Mouse (Mus musculus): ENCODE results near the gene Hoxd4.

Gene Hoxd4

DNA sequence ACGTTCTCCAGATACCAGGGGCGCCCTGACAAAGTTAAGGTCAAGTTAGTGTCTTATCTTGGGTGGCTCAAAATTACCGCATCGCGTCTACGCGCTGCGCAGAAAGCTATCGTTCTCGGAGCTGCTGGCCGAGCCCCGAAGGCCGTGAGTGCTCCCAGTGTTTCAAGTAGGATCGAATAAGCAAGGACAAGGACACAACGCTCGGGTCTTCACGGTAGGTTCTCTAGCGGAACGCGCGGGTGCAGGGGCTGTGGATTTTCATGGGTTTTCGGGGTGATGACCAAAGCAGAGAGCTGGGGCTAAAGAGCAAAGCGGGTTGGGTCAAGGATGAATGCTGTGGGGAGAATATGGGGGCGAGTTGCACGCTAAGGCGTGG, 32.1 kb upstream of the Hoxd4 start:
- DNase-seq (ENCODE audit: low spot score in 2 of 2), result no peak

DNA sequence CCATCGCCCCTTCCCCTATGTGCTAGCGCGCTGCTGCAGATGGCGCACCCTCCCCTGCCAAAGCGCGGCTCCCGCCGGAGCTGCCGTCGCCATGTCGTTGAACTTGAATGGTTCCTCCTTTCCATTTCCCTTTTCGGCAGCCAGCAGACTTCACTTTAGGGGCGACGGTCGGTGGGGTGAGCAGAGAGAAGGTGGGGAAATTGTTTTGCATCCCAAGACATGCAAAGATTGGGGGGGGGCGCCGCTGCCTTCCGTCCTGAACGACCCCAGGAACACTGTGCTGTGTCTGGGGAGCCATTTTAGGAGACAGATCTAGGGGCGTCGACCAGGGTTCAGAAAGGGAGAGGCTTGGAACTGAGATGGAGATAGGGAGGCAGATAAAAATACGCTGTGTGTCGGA, 31.7 kb upstream of the Hoxd4 start:
- DNase-seq (ENCODE audit: low spot score in 2 of 2), result no peak

DNA sequence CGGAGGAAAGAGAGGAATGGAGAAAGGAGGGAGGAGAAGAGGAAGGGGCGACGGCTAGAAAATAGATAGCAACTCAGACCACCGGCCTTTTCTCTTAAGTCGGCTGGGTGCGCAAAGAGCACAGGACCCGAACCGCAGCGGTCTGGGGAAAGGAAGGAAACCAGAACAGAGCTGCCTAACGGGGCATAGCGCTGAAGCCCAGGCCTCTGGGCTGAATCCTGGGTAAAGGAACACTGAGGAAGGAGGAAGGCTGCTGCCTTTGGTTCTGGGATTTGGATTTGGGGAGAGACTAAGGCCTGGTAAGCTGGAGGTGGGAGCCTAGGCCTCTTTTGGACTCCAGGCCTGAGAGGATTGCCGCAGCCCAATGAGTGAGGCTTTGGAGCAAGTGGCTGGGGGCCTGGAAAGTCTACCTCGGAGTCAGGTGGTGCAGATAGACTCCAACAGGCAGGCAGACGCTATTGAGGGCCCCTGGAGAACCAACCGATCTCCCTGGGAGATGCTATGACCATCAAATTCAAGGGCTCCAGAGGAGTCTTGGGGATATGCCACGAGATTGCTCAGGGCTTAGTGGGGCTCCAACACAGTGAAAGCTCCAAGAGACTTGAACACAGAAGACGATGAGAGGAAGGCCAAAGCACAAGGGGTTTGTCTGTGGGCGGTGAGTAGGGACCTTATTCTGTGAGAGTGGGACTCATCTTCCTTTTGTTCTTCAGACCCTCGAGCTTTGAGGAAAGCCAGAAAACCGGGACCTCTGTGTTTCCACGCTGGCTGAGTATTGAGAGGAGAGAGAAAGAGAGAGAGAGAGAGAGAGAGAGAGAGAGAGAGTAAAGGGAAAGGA, 30.9 kb upstream of the Hoxd4 start:
- DNase-seq (ENCODE audit: low spot score in 2 of 2), result no peak

- DNase-seq (ENCODE audit: low spot score in 2 of 2), result no peak
These were observed 29.9 kb upstream of the Hoxd4 start for GRCm38 (mm10) chr2:74681594-74682531.

GRCm38 (mm10) chr2:74682796-74683195, 28.9 kb upstream of the Hoxd4 start:
- DNase-seq (ENCODE audit: low spot score in 2 of 2), result no peak

DNA sequence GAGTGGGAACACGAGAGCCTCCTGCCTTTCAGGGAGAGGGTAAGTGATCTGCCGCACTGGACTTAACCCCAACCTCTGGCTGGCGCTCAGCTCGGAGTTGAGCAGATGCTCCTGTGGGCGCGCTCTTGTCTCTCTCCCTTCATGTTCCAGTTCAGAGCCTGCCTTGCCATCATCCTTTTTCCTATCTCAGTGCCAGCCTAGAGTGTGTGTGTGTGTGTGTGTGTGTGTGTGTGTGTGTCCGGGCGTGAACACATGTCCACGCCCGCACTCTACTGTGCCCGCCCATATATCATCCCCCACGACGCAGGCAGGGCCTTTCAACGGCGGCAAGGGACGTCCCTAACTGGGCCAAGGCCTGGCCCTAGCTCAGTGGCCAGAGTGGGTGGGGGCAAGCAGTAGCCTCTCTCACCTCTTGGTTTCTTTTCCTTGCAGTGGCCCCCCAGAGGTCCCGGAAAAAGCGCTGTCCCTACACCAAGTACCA, 28.2 kb upstream of the Hoxd4 start:
- DNase-seq (ENCODE audit: low spot score in 2 of 2), result no peak

- DNase-seq (ENCODE audit: low spot score in 2 of 2), result no peak
These were observed 27.6 kb upstream of the Hoxd4 start for GRCm38 (mm10) chr2:74684106-74684505.

- DNase-seq (ENCODE audit: low spot score in 2 of 2), result no peak
These were observed 26.6 kb upstream of the Hoxd4 start for GRCm38 (mm10) chr2:74685059-74685603.

- DNase-seq (ENCODE audit: low spot score in 2 of 2), result no peak
These were observed 25.3 kb upstream of the Hoxd4 start for GRCm38 (mm10) chr2:74686301-74686987.

DNA sequence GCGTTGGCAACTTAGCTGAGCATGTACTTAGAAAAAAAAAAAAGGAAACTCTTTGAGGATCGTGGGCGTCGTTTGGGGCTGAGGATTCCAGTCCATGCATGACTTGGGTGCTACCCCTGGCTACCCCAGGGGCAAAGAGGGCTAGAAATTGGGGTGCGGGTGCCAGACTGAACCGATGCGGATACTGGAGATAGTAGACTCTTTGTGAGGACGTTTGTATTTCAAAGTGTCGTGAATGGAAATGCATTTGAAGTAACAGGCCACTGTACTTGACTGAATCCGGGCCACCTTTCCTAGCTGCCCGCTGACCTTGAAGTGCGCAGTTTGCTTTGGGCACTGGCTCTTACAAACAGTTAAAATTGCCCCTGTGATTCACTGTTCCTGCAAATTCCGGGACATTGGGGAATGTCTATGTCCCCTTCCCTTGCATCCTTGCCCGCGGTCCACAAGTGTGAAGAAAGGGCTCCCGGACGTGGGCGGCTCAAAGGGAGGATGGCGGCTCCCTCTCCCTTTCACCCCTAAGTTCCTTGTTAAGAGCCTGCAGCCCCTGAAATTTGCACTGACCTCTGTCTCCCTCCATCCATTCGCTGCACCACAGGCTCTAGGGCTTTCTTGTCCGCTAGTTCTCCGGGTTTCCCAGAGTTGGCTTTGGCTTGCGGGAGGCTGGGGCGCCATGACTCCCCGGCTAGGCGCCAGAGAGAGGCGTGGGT, 24.6 kb upstream of the Hoxd4 start:
- no peak for DNase-seq (ENCODE audit: low spot score in 2 of 2)

GRCm38 (mm10) chr2:74687698-74688555, 23.8 kb upstream of the Hoxd4 start:
- no peak for DNase-seq (ENCODE audit: low spot score in 2 of 2)

DNA sequence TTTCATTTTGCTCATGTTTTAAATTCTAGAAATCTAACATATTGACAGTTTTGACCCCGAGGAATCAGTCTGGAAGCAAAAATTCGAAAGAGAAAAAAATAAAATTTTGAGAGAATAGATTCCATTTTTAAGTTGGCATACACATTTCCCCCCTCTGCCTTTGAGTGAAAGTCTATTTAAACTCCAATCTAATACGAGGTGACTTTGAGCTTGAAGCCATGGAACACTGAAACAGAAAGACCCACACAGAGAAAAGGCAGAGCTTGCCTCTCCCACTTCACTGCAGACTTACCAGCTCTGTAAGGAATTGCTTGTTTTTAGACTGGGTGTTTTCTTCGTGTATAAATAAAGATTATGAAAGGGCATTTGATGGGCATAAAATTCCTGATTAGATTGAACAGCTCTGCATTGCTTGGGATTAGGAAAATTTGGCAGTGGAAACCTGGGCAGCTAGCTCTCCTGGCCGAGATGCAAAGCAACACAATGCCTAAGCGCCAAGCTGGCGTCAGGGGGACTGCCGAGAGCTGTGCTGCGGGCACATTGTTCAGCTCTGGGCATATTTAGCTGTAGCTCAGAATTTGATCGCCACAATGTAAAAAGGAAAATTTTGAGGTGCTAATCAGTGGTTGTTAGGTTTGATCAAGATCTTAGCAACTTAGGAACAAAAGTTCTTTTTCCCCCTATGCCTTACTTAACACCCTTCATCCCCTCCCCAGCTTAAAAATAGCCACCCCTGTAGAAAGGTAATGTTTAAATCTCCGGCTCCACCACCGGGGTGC, 22.7 kb upstream of the Hoxd4 start:
- DNase-seq (ENCODE audit: low spot score in 2 of 2), result no peak

- no peak for DNase-seq (ENCODE audit: low spot score in 2 of 2)
These were observed 22.0 kb upstream of the Hoxd4 start for GRCm38 (mm10) chr2:74689574-74690337.

GRCm38 (mm10) chr2:74690338-74690716, 21.4 kb upstream of the Hoxd4 start:
- DNase-seq (ENCODE audit: low spot score in 2 of 2), result no peak

DNA sequence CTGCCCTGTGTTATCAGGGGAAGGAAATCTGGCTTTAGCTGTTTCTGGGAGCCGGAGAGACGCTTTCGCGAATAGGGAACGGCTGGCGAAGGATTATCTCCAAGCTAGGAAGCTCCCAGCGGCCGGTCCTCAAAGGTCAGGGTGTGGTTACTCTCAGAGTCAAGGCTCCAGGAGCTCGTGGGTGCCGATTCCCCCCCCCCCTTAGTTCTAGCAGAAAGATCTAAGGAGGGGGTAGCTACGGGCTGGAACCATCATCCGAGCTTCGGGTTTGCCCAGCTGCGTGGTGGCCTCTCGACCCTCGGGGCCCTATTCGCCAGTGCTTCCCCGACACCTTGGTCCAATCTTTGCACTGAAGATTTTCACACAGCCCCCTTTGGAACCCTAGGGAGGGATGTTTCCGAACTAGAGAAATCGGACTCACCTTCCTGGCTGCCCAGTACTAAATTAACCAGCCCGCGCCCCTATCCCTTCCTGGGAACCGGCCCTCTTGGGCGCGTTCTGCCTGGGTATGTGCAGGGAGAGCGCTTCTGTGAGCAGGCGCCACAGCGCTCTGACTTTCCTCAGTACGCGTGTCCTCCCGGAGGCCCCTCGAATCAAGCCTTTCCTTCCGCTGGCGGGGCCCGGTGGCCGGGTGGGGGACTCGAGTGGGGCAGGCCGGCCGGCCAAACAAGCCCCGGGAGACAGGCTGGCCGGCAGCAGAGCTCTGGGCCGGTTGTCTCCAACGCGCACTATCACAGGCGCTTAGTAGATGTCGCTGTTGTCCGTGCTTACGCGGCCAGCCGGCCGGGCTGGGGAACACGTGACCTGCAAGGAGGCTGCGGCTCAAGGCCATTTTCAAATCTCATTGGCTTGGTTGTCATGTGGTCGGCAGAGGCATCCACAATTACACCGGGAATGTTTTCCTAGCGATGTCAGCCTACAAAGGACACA, 20.4 kb upstream of the Hoxd4 start, which contains the start of gene Hoxd10:
Gene Hoxd10 (plus strand): TSS at position 903 of the 930 bp plus-strand sequence.
- DNase-seq (ENCODE audit: low spot score in 2 of 2), result no peak

GRCm38 (mm10) chr2:74691995-74692807, 19.5 kb upstream of the Hoxd4 start:
- no peak for DNase-seq (ENCODE audit: low spot score in 2 of 2)
